Mouse (Mus musculus) cerebellum, adult 8-10 months (tissue): ENCODE results near the gene Spryd4.
"Not testable (repeated sequence)": the region's sequence is repeated elsewhere in the genome, so short reads cannot be mapped to it uniquely, and the experiment has no call there.

Experiments used
- DNase-seq: peaks from one replicate; pipeline ENCODE4 v3.0.0; 2022

Gene Spryd4

GRCm38 (mm10) chr10:128185277-128185940 lies 26.2 kb downstream of the Spryd4 start:
- DNase-seq, result no peak

DNA sequence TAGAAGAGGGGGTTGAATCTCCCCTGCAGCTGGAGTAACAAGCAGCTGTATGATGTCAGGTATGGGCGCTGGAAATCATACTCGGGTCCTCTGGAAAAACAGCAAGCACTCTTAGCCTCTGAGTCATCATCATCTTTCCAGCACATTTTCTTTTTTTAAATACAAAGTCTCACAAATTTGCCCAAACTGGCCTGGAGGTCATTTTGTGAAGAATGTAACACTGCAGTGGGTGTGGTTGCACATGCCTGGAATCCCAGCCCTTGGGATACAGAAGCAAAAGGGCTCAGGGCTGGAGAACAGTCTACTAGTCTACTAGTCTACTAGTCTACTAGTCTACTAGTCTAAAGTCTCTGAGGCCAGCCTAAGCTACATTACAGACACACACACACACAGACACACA lies 27.3 kb downstream of the Spryd4 start:
- DNase-seq, result no peak

DNA sequence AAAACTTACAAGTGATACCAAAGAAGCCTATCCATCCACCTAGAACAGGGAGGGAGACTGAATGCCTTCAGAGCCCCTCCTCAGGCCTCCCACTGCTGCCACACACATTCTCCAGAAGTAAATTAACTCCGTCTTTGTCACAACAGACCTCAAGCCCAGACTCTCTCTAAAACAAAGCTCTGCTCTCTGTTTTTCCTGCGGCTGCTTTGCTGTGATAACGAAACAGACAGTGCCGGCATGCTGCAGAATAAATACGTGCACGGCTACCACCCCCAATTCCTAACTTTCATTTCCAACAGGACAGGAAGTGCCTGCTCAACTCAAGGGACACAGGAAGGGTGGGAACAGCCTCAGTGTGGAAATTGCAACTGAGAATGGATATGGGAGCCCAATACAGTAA lies 31.6 kb downstream of the Spryd4 start, which contains the start of gene Rbms2:
Rbms2 (minus strand) TSS at position 309 of the 400 bp plus-strand sequence.
- DNase-seq, result no peak

DNA sequence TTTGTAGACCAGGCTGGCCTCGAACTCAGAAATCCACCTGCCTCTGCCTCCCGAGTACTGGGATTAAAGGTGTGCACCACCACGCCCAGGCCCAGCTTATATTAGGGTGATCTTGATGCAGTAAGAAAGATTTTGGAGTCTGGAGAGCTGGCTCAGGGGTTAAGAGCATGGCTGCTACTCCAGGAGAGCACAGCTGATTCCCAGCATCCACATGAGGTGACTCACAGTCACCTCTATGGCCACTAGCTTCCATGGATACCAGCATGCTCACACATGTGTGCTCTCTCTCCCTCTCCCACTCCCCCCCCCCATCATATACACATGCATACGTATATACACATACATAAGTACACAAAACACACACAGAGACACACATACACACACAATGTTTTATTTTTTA lies 34.3 kb downstream of the Spryd4 start:
- DNase-seq, result no peak

GRCm38 (mm10) chr10:128175996-128176755 lies 35.4 kb downstream of the Spryd4 start:
- DNase-seq, result peak; percentile 48

DNA sequence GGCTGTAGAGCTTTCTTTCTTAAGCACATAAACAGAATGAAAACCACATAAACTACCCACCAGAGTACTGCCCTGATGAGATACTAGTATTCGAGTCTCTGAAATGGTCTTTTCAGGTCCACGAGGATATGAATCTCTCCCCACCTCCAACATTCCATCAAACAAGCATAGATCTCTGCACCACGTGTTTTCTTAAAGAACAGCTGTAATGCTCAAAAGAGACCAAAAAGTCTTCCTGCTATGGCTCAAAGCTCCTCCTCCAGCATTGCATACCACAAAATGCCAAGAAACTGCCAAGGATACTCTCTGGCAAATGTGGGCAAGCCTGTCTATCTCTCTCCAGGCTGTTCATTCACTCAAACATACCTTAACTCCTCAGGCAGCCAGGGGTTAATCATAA lies 36.3 kb downstream of the Spryd4 start:
- DNase-seq, result no peak

GRCm38 (mm10) chr10:128171348-128171747 lies 40.3 kb downstream of the Spryd4 start:
- not testable (repeated sequence) for DNase-seq

GRCm38 (mm10) chr10:128167091-128167490 lies 44.5 kb downstream of the Spryd4 start:
- DNase-seq, result no peak

DNA sequence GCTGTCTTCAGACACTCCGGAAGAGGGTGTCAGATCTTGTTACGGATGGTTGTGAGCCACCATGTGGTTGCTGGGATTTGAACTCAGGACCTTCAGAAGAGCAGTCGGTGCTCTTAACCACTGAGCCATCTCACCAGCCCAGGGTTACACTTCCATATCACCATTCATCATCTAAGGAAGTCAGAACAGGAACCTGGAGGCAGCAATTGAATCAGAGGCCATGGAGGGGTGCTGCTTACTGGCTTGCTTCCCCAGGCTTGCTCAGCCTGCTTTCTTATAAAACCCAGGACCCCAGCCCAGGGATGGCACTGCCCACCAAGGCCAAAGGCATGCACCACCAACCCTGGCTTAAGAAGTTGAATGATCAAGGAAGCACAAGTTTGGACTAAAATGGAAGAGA lies 45.9 kb downstream of the Spryd4 start:
- not testable (repeated sequence) for DNase-seq
